Mouse (Mus musculus) ES-E14 (cell line): ENCODE data around the gene I830077J02Rik.

Experiments
- CHD2 ChIP-seq: IDR thresholded peaks from 2 replicates; pipeline ENCODE4 v1.6.1; 2014; ENCODE audit warnings: mild to moderate bottlenecking, low read depth, low read length, inconsistent platforms
- ZC3H11A ChIP-seq: IDR thresholded peaks from 2 replicates; pipeline ENCODE4 v1.6.1; 2012; ENCODE audit warnings: low read depth, mild to moderate bottlenecking, inconsistent platforms, low read length, borderline replicate concordance

- TF ChIP-seq CHD2 (no peak), ZC3H11A (no peak)
Observed at GRCm38 (mm10) chr3:105927561-105928194, 4.8 kb downstream of the I830077J02Rik start.
